Mouse (Mus musculus): ENCODE data around the gene Tmem239. TPM values are rescaled to one million over a fixed set of nuclear protein-coding genes. Genes with fewer than 3 reads are reported as not detected.
A peak's percentile ranks its signal among the peaks of the same experiment; 100 is the strongest.
"Not testable (repeated sequence)": the region's sequence is repeated elsewhere in the genome, so short reads cannot be mapped to it uniquely, and the experiment has no call there.

Tmem239 gene
- polyA plus RNA-seq (2012; ENCODE audit: insufficient read depth, insufficient read length, missing spikeins) = not detected in 2 replicates

DNA sequence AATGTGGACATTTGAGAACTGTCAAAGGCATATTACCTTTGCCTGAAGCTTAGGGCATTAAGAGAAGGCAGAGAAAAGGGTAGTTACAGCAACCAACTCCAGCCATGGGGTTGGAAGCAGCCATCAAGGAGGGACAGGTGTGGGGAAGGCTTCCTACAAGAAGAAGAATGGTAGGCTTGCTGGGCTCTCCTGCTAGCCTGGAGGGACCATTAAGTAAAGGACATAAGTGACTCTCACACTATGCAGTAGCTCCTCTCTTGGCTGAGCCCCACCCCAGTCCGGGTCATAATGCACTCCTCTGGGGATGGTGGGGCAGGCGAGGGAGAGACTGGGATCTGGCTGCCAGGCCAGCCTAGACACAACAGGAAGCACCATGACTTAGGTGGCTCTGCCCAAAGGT, at the start of gene Tmem239:
Gene Tmem239, plus strand, starts transcription at position 301 of the 400 bp plus-strand sequence.
- TF ChIP-seq POLR2A (IDR thresholded peaks at IDR 0.05; ENCODE audit: borderline replicate concordance, low read depth, low read length) = no peak
- no peak for TF ChIP-seq CTCF (IDR thresholded peaks at IDR 0.05; ENCODE audit: low read depth, low read length)
- no peak within 1 kb of the TSS for H3K27ac ChIP-seq (ENCODE audit: insufficient read depth, low read depth, low read length)
- H3K4me3 ChIP-seq (ENCODE audit: insufficient read depth, low read length) = no peak within 1 kb of the TSS
- no peaks in the 10 kb centered on the region for H3K4me1 ChIP-seq (ENCODE audit: control insufficient read depth, insufficient read depth, low read length)

DNA sequence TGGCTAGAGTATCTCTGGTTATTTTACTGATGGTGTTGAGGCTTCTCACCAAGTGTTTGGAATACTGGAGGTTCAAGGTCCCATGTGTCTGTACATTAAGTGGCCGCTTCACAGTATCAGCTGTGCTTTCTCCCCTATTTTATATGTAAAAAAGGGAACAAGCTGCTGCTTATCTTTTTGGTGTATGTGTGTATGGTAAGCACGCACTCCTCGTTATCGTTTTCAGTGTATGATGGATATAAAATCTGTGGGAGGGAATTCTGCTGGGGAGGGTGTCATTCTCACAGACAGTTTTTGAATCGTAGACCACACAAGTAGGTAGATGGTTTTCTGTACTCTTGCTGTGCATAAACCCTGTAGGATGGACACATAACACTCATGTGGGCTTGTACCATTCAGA, 48.7 kb upstream of the Tmem239 start:
- Histone ChIP-seq H3K4me3 (ENCODE audit: insufficient read depth, low read length) (no peak overlapping the region), H3K4me1 (ENCODE audit: control insufficient read depth, insufficient read depth, low read length) (no peaks in the 10 kb centered on the region), H3K27ac (ENCODE audit: insufficient read depth, low read depth, low read length) (no peak overlapping the region)
- no peak for TF ChIP-seq POLR2A (IDR thresholded peaks at IDR 0.05; ENCODE audit: borderline replicate concordance, low read depth, low read length)
- no peak for TF ChIP-seq CTCF (IDR thresholded peaks at IDR 0.05; ENCODE audit: low read depth, low read length)

DNA sequence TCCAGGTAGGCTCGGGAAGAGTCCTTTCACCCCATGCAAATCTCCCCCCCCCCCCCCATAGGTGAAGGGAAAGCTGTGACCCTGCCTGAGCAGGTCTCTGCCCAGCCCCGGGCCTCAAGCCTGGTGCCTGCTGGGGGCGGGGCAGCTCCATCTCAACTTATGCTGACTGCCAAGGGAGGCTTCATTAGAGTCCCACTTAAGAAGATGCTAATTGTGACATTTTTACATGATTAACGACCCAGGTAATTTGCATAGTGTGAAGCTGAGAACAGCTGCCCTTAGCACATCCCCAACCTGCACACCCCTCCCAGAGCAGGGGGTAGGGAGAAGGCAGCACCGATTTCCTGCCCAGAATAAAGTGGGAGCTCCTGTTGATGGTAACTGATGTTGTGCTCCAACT, 47.4 kb upstream of the Tmem239 start:
- Histone ChIP-seq H3K4me3 (ENCODE audit: insufficient read depth, low read length) (no peak overlapping the region), H3K27ac (ENCODE audit: insufficient read depth, low read depth, low read length) (no peak overlapping the region), H3K4me1 (ENCODE audit: control insufficient read depth, insufficient read depth, low read length) (no peaks in the 10 kb centered on the region)
- TF ChIP-seq POLR2A (IDR thresholded peaks at IDR 0.05; ENCODE audit: borderline replicate concordance, low read depth, low read length) (no peak), CTCF (IDR thresholded peaks at IDR 0.05; ENCODE audit: low read depth, low read length) (no peak)

DNA sequence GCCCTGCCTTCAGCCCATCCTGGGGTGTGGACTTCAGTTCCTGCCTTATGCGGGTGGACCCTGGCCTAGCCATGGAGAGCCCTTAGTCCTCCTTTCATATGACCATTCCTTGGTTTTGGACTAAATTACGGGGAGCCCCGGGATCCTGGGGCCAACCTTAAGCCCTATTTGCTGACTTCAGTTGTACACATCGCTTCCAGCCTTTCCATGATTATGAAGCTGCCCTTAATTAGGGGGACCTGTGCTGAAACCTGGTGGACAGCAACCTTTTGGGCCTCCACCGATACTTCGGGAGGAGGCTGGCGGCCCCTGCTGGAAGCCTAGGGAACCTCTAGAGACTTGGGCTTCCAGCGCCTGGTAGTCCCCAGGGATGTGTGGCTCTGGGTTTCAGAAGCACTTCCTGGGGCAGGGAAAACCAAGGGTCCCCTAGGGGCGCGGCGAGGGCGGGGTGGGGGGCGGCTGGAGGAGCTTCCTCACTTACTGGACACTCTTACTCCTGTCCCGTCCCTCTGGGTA, 43.7 kb upstream of the Tmem239 start:
- H3K4me1 ChIP-seq (ENCODE audit: control insufficient read depth, insufficient read depth, low read length) = no peaks in the 10 kb centered on the region
- H3K4me3 ChIP-seq (ENCODE audit: insufficient read depth, low read length) = no peak overlapping the region
- H3K27ac ChIP-seq (ENCODE audit: insufficient read depth, low read depth, low read length) = no peak overlapping the region
- TF ChIP-seq POLR2A (IDR thresholded peaks at IDR 0.05; ENCODE audit: borderline replicate concordance, low read depth, low read length) (no peak), CTCF (IDR thresholded peaks at IDR 0.05; ENCODE audit: low read depth, low read length) (peak; percentile 61)

DNA sequence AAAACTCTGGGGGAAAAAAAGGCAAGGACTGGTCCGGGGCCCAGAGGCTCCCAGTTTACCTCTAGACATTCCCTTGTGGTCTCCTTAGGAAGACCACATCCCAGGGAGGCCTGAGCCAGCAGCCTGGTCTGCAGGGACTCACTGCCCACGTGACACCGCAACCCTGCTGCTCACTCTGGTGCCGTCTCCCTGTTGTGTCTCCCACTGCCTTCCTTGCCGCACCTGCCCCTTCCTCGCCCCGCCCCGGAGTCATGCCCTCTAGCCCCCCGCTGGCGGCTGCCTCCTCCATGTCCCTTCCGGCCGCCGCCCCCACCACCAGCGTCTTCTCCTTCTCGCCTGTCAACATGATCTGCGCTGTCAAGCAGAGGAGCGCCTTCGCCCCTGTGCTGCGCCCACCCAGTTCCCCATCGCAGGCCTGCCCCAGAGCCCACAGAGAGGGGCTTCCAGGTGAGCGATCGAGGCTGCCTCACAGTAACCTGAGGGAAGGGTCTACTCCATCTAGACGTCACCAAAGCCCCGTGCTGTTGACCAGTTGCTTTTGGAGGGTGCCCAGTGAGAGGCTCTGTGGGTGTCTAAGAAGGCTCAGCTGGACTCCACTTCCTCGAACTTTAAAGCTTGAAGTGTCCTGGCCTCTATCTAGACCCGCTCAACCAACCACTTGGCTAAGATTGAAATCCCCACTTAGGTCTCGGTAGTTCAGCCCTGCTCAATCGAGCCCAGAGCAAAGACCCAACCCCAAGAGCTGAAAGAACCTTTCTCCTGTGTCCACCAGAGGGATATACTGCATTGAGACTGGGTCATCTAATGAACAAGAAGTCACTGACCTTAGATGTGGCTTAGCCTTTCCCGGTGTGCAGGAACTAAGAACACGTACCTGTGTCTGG, 40.8 kb upstream of the Tmem239 start:
- TF ChIP-seq POLR2A (IDR thresholded peaks at IDR 0.05; ENCODE audit: borderline replicate concordance, low read depth, low read length) (no peak), CTCF (IDR thresholded peaks at IDR 0.05; ENCODE audit: low read depth, low read length) (no peak)
- Histone ChIP-seq H3K4me1 (ENCODE audit: control insufficient read depth, insufficient read depth, low read length) (no peaks in the 10 kb centered on the region), H3K27ac (ENCODE audit: insufficient read depth, low read depth, low read length) (no peak overlapping the region), H3K4me3 (ENCODE audit: insufficient read depth, low read length) (no peak overlapping the region)

DNA sequence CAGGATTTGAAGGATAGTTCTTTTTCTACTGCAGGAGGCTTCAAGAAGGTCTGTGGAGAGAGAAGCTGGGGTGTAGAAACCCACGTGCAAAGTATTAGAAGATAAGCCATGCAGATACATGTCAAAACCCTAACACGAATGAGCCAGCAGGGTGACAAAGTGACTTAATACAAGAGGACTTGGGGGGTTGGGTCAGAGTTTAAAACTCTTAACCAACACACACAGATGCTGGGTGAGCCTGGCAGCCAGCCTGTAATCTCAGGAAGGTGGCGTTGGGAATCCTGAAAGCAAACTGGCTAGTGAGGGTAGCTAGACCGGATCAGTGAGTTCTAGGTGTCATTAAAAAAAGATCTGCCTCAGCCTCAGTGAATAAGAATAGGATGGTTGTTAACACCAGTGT, 38.9 kb upstream of the Tmem239 start:
- H3K4me3 ChIP-seq (ENCODE audit: insufficient read depth, low read length) = no peak overlapping the region
- H3K27ac ChIP-seq (ENCODE audit: insufficient read depth, low read depth, low read length) = no peak overlapping the region
- TF ChIP-seq POLR2A (IDR thresholded peaks at IDR 0.05; ENCODE audit: borderline replicate concordance, low read depth, low read length) = no peak
- no peak for TF ChIP-seq CTCF (IDR thresholded peaks at IDR 0.05; ENCODE audit: low read depth, low read length)
- H3K4me1 ChIP-seq (ENCODE audit: control insufficient read depth, insufficient read depth, low read length) = no peaks in the 10 kb centered on the region

DNA sequence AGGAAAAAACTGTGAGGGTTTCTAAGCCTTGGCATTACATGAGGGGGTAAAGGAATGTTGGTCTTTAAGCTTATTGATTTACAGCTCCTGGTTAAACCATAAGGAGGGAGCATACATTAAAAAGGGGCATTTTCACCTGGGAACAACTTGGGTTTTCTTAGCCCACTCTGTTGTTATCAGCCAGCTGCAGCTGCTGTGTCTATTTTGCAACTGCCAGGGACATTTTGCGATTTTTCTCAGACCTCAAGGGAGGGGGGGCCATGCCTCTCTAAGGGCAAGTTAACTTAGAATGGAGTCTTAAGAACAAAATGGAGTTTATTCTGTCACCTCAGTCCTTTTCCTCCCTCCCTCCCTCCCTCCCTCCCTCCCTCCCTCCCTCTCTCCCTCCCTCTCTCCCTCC, 33.3 kb upstream of the Tmem239 start:
- H3K4me1 ChIP-seq (ENCODE audit: control insufficient read depth, insufficient read depth, low read length); H3K4me3 ChIP-seq (ENCODE audit: insufficient read depth, low read length); H3K27ac ChIP-seq (ENCODE audit: insufficient read depth, low read depth, low read length): not testable (repeated sequence)

DNA sequence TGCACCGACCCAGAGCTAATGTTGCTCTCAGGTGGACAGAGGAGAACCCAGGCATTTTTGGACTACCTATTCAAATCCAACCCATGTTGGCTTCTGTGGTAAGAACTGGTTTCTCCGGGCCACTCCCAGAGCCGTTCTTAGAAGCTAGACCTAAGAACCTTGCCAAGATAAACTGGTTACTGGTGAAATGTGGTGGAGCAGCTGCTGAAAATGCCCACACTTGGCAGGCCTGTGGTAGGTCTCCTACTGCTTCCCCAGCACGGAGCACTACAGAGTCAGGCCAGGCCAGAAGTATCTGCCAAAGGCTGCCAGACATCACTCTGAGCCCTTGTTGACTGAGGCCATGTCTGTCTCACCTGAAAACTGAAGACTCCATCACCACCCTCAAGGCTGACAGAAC, 31.3 kb upstream of the Tmem239 start:
- Histone ChIP-seq H3K4me1 (ENCODE audit: control insufficient read depth, insufficient read depth, low read length) (no peaks in the 10 kb centered on the region), H3K27ac (ENCODE audit: insufficient read depth, low read depth, low read length) (no peak overlapping the region), H3K4me3 (ENCODE audit: insufficient read depth, low read length) (no peak overlapping the region)
- TF ChIP-seq POLR2A (IDR thresholded peaks at IDR 0.05; ENCODE audit: borderline replicate concordance, low read depth, low read length) = no peak
- no peak for TF ChIP-seq CTCF (IDR thresholded peaks at IDR 0.05; ENCODE audit: low read depth, low read length)

DNA sequence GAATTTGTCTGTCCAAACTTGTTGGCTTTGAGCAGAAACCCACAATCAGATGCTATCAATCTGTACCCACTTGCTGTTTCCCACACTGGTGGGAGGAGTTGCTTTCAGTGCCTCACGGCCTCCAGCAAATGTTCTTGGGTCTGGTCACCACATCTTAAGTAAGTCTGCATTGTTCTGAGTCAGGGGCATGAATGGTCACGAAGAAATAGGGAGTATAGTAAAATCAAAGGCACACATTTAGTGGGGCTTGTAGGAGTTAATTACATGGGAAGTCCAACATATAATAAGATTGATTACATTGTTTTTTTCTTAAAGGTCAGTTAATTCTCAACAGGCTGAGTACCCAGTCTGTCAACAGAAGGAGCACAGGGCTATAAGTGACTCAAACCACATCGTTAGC, 23.1 kb upstream of the Tmem239 start:
- Histone ChIP-seq H3K27ac (ENCODE audit: insufficient read depth, low read depth, low read length) (no peak overlapping the region), H3K4me3 (ENCODE audit: insufficient read depth, low read length) (no peak overlapping the region), H3K4me1 (ENCODE audit: control insufficient read depth, insufficient read depth, low read length) (no peaks in the 10 kb centered on the region)
- TF ChIP-seq CTCF (IDR thresholded peaks at IDR 0.05; ENCODE audit: low read depth, low read length) (no peak), POLR2A (IDR thresholded peaks at IDR 0.05; ENCODE audit: borderline replicate concordance, low read depth, low read length) (no peak)

DNA sequence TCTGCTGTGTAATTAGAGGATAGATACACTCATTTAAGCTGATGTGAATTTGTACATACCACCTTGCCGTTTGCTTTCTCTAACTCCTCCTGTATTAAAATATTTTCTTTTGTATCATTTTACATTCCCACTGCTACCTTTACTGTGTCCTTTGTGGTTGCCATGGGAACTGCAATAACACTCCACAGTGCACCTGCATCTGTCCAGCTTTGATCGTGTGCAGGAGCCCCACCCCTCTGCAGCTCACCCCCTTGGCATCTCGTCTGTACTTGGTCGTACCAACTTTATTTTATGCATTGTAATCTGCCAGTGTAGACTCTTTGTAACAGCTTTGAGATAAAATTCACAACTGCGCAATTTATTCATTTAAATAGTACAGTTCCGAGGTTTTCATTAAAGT, 22.4 kb upstream of the Tmem239 start:
- Histone ChIP-seq H3K4me3 (ENCODE audit: insufficient read depth, low read length) (no peak overlapping the region), H3K27ac (ENCODE audit: insufficient read depth, low read depth, low read length) (no peak overlapping the region), H3K4me1 (ENCODE audit: control insufficient read depth, insufficient read depth, low read length) (no peaks in the 10 kb centered on the region)
- TF ChIP-seq POLR2A (IDR thresholded peaks at IDR 0.05; ENCODE audit: borderline replicate concordance, low read depth, low read length) (no peak), CTCF (IDR thresholded peaks at IDR 0.05; ENCODE audit: low read depth, low read length) (no peak)
